Mouse (Mus musculus): Measurements from ENCODE around the gene Serpine1. TPM values are rescaled to one million over a fixed set of nuclear protein-coding genes. Genes with fewer than 3 reads are reported as not detected.

The Serpine1 gene
- polyA plus RNA-seq, 1 experiment from 2014 or later: 0.28 TPM

DNA sequence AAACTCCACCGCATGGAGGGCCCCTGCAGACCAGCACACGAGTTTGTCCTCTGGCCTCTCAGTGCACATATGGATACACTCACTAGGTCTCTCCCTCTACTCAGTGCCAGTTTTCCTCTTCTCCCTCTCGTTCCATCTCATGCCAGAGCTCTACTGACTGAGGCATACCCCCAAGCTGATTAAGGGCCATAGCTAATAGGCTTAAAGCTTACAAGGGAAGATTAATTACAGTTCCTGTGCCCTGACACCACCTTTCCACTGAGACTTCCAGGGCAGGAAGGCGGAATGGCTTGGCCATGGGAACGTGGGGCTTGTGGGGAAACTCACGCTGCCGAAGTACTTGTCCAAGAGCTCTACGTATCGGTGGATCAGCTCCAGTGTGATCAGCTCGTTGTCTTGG is 30.6 kb downstream of the Serpine1 start:
- Histone ChIP-seq H3K9me3 (ENCODE audit: control insufficient read depth, low read length) (no peaks in the 10 kb centered on the region), H3K27me3 (ENCODE audit: control insufficient read depth, insufficient read depth, low read length) (no peaks in the 10 kb centered on the region), H3K4me3 (replicated peaks; ENCODE audit: low read depth, low read length) (no peak overlapping the region), H3K4me2 (ENCODE audit: low read length) (no peak overlapping the region), H3K27ac (replicated peaks; ENCODE audit: low read depth, low read length) (no peak overlapping the region), H3K9ac (replicated peaks; ENCODE audit: low read length) (no peak overlapping the region), H3K36me3 (ENCODE audit: control insufficient read depth, insufficient read depth, low read length) (peaks cover 55% of the 10 kb centered on the region), H3K4me1 (ENCODE audit: control insufficient read depth, insufficient read depth, low read length) (peaks cover 10% of the 10 kb centered on the region)
- WGBS: 84% methylated on average over 10 of the region's 10 CpGs
- DNase-seq (no peak), ATAC-seq (ENCODE audit: low FRiP score, low TSS enrichment) (no peak)

DNA sequence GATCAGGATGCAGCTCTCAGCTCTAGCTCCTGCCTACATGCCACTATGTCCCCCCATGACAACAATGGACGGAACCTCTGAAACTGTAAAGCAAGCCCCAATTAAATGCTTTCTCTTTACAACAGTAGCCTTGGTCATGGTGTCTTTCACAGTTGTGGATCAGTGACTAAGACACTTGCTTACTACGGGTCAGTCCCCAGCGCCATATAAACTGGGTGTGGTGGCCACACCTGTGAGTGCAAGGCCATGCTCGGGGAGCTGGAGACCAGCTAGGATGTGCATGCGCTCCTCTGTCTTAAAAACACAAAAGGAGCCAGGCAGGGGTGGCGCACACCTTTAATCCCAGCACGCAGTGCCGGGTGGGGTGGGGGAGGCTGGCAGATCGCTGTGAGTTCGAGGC is 32.6 kb downstream of the Serpine1 start:
- H3K9ac ChIP-seq (replicated peaks; ENCODE audit: low read length): no peak overlapping the region
- H3K4me1 ChIP-seq (ENCODE audit: control insufficient read depth, insufficient read depth, low read length): no peaks in the 10 kb centered on the region
- 94% methylated on average over 10 of the region's 10 CpGs for whole genome bisulfite sequencing
- ATAC-seq (ENCODE audit: low FRiP score, low TSS enrichment) (no peak), DNase-seq (no peak)
- H3K9me3 ChIP-seq (ENCODE audit: control insufficient read depth, low read length): no peaks in the 10 kb centered on the region
- peaks cover 70% of the 10 kb centered on the region for H3K36me3 ChIP-seq (ENCODE audit: control insufficient read depth, insufficient read depth, low read length)
- H3K4me2 ChIP-seq (ENCODE audit: low read length): no peak overlapping the region
- no peak overlapping the region for H3K27ac ChIP-seq (replicated peaks; ENCODE audit: low read depth, low read length)
- H3K4me3 ChIP-seq (replicated peaks; ENCODE audit: low read depth, low read length): no peak overlapping the region
- no peaks in the 10 kb centered on the region for H3K27me3 ChIP-seq (ENCODE audit: control insufficient read depth, insufficient read depth, low read length)

DNA sequence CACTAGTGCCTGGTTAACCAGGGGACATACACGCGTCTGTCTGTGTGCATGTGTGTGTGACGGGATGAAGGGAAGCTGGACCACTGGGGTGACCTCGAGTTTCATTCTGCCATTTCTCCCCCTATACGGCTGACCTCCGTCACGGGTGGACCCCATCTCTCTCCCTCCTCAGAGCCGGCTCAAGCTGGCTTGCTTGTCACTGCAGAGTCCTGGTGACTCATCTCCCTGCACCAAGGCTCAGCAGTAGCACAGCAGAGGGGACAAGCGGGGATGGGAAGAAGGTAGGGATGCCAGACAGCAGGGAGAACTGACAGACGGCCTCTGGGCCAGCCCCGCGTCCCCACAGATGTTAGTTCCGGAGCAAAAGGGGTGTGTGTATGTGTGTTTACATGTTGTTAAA is 35.9 kb downstream of the Serpine1 start:
- Histone ChIP-seq H3K36me3 (ENCODE audit: control insufficient read depth, insufficient read depth, low read length) (peaks cover 56% of the 10 kb centered on the region), H3K27ac (replicated peaks; ENCODE audit: low read depth, low read length) (no peak overlapping the region), H3K4me2 (ENCODE audit: low read length) (no peak overlapping the region), H3K4me3 (replicated peaks; ENCODE audit: low read depth, low read length) (no peak overlapping the region), H3K9ac (replicated peaks; ENCODE audit: low read length) (no peak overlapping the region), H3K9me3 (ENCODE audit: control insufficient read depth, low read length) (no peaks in the 10 kb centered on the region), H3K4me1 (ENCODE audit: control insufficient read depth, insufficient read depth, low read length) (peaks cover 10% of the 10 kb centered on the region), H3K27me3 (ENCODE audit: control insufficient read depth, insufficient read depth, low read length) (peaks cover 6% of the 10 kb centered on the region)
- 90% methylated on average over 13 of the region's 13 CpGs for WGBS
- ATAC-seq (ENCODE audit: low FRiP score, low TSS enrichment): no peak
- no peak for DNase-seq

DNA sequence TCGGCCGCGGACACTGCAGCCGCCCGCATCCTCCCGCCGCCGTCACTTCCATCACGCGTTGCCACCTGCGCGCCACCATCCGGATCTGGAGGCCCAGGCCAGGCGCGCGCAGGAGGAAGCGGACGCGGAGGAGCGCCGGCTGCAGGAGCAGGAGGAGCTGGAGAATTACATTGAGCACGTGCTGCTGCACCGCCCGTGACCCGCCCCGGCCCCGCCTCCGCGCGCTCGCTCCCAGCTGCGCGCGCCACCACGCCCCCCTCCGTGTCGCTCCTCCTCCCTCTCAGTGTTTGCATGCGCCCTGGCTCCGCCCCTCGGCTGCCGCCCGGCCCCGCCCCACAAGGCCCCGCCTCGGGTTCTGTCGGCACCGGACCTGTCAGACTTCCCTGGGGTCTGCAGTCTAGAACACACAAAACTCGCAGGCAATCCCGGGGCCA is 39.4 kb downstream of the Serpine1 start:
- Histone ChIP-seq H3K9me3 (ENCODE audit: control insufficient read depth, low read length) (no peaks in the 10 kb centered on the region), H3K4me1 (ENCODE audit: control insufficient read depth, insufficient read depth, low read length) (peaks cover 20% of the 10 kb centered on the region), H3K4me3 (replicated peaks; ENCODE audit: low read depth, low read length) (peak overlapping the region; percentile 52), H3K4me2 (ENCODE audit: low read length) (peak overlapping the region; percentile 100), H3K9ac (replicated peaks; ENCODE audit: low read length) (peak overlapping the region; percentile 60), H3K27ac (replicated peaks; ENCODE audit: low read depth, low read length) (peak overlapping the region; percentile 32; the same call in 1 of the 2 replicates), H3K27me3 (ENCODE audit: control insufficient read depth, insufficient read depth, low read length) (peaks cover 33% of the 10 kb centered on the region), H3K36me3 (ENCODE audit: control insufficient read depth, insufficient read depth, low read length) (peaks cover 28% of the 10 kb centered on the region)
- ATAC-seq (ENCODE audit: low FRiP score, low TSS enrichment) (peak; percentile 67), DNase-seq (peak; percentile 88)
- WGBS: under 1% methylated on average over 48 of the region's 49 CpGs

DNA sequence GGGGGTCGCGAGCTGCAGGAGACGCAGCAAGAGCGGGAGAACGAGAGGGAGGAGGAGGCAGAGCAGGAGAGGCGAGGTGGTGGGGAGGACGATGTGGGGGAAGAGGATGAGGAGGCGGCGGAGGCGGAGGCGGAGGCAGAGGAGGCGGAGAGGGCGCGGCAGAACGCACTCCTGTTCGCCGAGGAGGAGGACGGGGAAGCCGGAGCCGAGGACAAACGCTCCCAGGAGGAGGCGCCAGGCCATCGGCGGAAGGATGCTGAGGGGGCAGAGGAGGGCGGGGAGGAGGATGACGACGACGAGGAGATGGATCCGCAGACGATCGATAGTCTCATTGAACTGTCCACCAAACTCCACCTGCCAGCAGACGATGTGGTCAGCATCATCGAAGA is 40.0 kb downstream of the Serpine1 start:
- Histone ChIP-seq H3K9me3 (ENCODE audit: control insufficient read depth, low read length) (no peaks in the 10 kb centered on the region), H3K27me3 (ENCODE audit: control insufficient read depth, insufficient read depth, low read length) (peaks cover 38% of the 10 kb centered on the region), H3K36me3 (ENCODE audit: control insufficient read depth, insufficient read depth, low read length) (peaks cover 21% of the 10 kb centered on the region), H3K27ac (replicated peaks; ENCODE audit: low read depth, low read length) (peak overlapping the region; percentile 32; the same call in 1 of the 2 replicates), H3K4me3 (replicated peaks; ENCODE audit: low read depth, low read length) (peak overlapping the region; percentile 52), H3K4me2 (ENCODE audit: low read length) (peak overlapping the region; percentile 100), H3K4me1 (ENCODE audit: control insufficient read depth, insufficient read depth, low read length) (peaks cover 20% of the 10 kb centered on the region), H3K9ac (replicated peaks; ENCODE audit: low read length) (peak overlapping the region; percentile 60)
- DNase-seq (peak; percentile 63), ATAC-seq (ENCODE audit: low FRiP score, low TSS enrichment) (no peak)
- WGBS: 0% methylated on average over 33 of the region's 33 CpGs

DNA sequence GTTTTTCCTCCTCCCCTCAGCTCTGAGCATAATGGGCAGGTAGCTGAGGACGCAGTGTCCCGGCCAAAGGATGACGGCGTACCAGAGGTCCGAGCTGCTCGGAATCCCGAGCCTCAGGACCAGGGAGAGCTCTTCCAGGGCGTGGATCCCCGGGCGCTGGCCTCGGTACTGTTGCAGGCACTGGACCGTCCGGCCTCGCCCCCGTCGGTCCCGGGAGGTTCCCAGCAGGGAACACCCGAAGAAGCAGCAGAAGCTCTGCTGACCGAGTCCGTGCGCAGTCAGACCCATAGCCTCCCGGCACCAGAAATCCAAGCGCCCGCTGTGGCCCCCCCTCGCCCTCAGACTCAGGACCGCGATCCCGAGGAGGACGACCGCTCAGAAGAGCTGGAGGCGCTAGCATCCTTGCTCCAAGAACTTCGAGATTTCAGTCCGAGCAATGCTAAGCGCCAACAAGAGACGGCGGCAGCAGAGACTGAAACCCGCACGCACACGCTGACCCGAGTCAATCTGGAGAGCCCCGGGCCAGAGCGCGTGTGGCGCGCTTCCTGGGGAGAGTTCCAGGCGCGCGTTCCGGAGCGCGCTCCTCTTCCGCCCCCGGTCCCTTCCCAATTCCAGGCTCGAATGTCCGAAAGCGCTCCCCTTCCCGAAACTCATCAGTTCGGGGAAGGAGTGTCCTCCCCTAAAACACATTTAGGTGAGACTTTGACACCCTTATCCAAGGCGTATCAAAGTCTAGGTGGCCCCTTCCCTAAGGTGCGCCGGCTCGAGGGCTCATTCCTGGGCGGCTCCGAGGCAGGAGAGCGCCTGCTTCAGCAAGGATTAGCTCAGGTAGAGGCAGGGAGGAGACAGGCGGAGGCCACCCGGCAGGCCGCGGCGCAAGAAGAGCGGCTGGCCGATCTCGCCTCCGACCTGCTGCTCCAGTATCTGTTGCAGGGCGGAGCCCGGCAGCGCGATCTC is 40.7 kb downstream of the Serpine1 start:
- Histone ChIP-seq H3K9ac (replicated peaks; ENCODE audit: low read length) (peak overlapping the region; percentile 60), H3K27ac (replicated peaks; ENCODE audit: low read depth, low read length) (no peak overlapping the region), H3K4me1 (ENCODE audit: control insufficient read depth, insufficient read depth, low read length) (peaks cover 20% of the 10 kb centered on the region), H3K9me3 (ENCODE audit: control insufficient read depth, low read length) (no peaks in the 10 kb centered on the region), H3K27me3 (ENCODE audit: control insufficient read depth, insufficient read depth, low read length) (peaks cover 44% of the 10 kb centered on the region), H3K36me3 (ENCODE audit: control insufficient read depth, insufficient read depth, low read length) (peaks cover 15% of the 10 kb centered on the region), H3K4me2 (ENCODE audit: low read length) (peak overlapping the region; percentile 100), H3K4me3 (replicated peaks; ENCODE audit: low read depth, low read length) (peak overlapping the region; percentile 52)
- whole genome bisulfite sequencing: 1% methylated on average over 78 of the region's 78 CpGs
- ATAC-seq (ENCODE audit: low FRiP score, low TSS enrichment) (no peak), DNase-seq (peak; percentile 50)

DNA sequence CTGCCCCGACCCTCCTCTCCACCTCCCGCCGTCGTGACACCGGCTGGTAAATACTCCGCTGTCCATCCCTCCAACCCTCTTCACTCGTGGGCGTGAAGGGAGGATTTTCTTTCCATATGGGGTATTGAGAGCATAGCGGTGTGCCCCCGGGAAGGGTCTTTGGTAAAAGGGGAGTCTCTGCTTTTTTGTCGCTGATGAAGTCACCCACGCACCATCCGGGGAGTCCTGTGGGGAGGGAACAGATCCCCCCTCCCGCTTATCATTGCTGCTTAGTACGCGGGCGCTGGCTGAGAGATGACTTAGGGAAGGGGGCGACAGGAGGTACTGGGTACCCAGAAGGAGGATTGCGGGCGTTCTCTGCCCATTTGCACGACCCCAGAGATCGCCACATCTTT is 41.7 kb downstream of the Serpine1 start:
- Histone ChIP-seq H3K4me1 (ENCODE audit: control insufficient read depth, insufficient read depth, low read length) (peaks cover 20% of the 10 kb centered on the region), H3K4me2 (ENCODE audit: low read length) (peak overlapping the region; percentile 100), H3K9ac (replicated peaks; ENCODE audit: low read length) (peak overlapping the region; percentile 61; the same call in 1 of the 2 replicates), H3K27me3 (ENCODE audit: control insufficient read depth, insufficient read depth, low read length) (peaks cover 54% of the 10 kb centered on the region), H3K4me3 (replicated peaks; ENCODE audit: low read depth, low read length) (peak overlapping the region; percentile 52), H3K36me3 (ENCODE audit: control insufficient read depth, insufficient read depth, low read length) (peaks cover 6% of the 10 kb centered on the region), H3K9me3 (ENCODE audit: control insufficient read depth, low read length) (no peaks in the 10 kb centered on the region), H3K27ac (replicated peaks; ENCODE audit: low read depth, low read length) (no peak overlapping the region)
- ATAC-seq (ENCODE audit: low FRiP score, low TSS enrichment) (no peak), DNase-seq (no peak)
- WGBS: 9% methylated on average over 22 of the region's 22 CpGs

DNA sequence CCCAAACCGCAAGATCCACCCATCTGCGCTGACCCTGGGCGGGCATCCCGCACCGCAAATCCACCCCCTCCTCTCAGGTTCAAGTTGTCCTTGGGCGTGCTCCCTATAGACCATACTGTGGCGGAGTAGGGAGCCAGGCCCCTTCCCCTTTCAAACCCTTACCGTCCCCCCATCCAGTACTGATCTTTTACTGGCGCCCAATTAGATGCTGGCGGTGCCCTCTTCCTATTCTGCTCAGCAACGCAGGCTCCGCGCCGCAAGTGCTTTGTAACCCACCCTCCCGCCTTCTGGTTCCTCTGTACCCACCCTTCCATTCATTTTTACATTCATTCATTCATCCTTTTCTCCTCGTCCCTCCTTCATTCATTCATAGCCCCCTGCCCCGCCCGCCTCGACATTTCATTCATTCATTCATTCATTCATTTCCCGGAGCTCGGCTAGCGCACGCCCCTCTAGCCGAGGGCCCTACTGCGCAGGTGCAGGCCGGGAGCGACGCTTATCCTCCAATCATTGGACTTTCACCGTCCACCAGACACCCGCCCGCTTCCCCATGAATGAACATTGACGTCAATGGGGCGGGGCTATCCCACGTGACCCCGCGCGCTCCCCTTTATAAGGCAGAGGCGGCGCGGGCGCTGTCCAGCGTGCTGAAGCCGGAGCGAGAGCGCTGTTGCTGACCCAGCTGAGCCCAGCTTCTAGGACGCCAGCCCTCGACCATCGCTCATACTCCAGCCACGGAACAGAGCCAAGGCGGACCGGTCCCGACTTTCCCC is 42.2 kb downstream of the Serpine1 start:
- Histone ChIP-seq H3K9ac (replicated peaks; ENCODE audit: low read length) (peak overlapping the region; percentile 61; the same call in 1 of the 2 replicates), H3K36me3 (ENCODE audit: control insufficient read depth, insufficient read depth, low read length) (peaks cover under 1% of the 10 kb centered on the region), H3K4me1 (ENCODE audit: control insufficient read depth, insufficient read depth, low read length) (peaks cover 20% of the 10 kb centered on the region), H3K27ac (replicated peaks; ENCODE audit: low read depth, low read length) (no peak overlapping the region; the same call in 1 of the 2 replicates), H3K27me3 (ENCODE audit: control insufficient read depth, insufficient read depth, low read length) (peaks cover 58% of the 10 kb centered on the region), H3K4me3 (replicated peaks; ENCODE audit: low read depth, low read length) (peak overlapping the region; percentile 52), H3K4me2 (ENCODE audit: low read length) (peak overlapping the region; percentile 100), H3K9me3 (ENCODE audit: control insufficient read depth, low read length) (no peaks in the 10 kb centered on the region)
- peak; percentile 99 for DNase-seq
- ATAC-seq (ENCODE audit: low FRiP score, low TSS enrichment): peak; percentile 85
- under 1% methylated on average over 52 of the region's 52 CpGs for WGBS
